Mouse (Mus musculus): ENCODE measurements around the gene Lck. TPM values are rescaled to one million over a fixed set of nuclear protein-coding genes. Genes with fewer than 3 reads are reported as not detected.

Gene Lck
- polyA plus RNA-seq, 1 experiment from 2014 or later: 9.2 TPM

DNA sequence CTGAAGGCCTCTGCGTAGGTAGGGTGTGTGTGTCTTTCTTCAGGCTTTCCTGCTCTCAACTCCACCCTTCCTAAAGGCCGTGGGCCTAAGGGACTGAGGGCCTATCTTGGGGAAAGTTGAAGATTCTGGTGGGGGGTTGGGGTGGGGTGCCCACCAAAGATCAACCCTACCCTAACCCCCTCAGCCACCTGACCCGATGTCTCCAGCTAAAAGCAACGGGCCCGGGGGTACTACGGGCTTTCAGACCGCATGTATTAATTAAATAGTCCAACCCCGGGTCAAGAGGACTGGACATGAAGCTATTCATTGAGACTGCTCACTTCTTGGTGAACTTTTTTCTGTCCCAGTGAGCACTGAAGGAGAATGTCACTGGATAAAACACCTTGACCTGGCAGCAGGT is 73.4 kb downstream of the Lck start:
- ATAC-seq (replicated peaks): no peak
- H3K4me1 ChIP-seq: peaks cover 20% of the 10 kb centered on the region
- no peaks in the 10 kb centered on the region for H3K9me3 ChIP-seq
- H3K27me3 ChIP-seq: no peaks in the 10 kb centered on the region
- no peaks in the 10 kb centered on the region for H3K36me3 ChIP-seq
- H3K4me2 ChIP-seq (replicated peaks): peak overlapping the region; percentile 65
- no peak overlapping the region for H3K9ac ChIP-seq (replicated peaks)
- 81% methylated on average over 8 of the region's 8 CpGs for WGBS
- peak overlapping the region; percentile 47; the same call in 1 of the 2 replicates for H3K4me3 ChIP-seq
- H3K27ac ChIP-seq (replicated peaks): no peak overlapping the region

DNA sequence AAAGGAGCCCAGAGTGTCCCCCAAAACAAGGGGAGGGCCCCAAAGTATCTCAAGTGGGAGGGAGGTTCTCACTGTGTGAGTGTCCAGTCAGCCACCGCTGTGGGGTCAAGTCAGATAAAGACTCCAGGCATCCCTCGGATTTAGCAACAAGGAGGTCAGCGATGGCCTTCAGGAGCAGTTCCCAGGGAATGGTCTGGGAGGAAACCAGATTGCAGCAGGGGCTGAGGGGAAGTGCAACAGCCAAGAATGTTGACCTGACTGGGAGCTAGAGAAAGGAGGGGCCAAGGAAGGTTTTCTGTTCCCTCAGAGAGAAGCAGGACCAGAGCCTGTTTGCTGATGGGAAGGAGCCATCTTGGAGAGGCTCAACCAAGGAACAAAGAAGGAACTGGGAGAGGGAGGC is 74.5 kb downstream of the Lck start:
- Histone ChIP-seq H3K36me3 (no peaks in the 10 kb centered on the region), H3K9ac (replicated peaks) (no peak overlapping the region), H3K4me3 (no peak overlapping the region), H3K4me1 (peaks cover 20% of the 10 kb centered on the region), H3K27me3 (no peaks in the 10 kb centered on the region), H3K27ac (replicated peaks) (no peak overlapping the region), H3K9me3 (no peaks in the 10 kb centered on the region), H3K4me2 (replicated peaks) (no peak overlapping the region)
- ATAC-seq (replicated peaks): no peak
- 90% methylated on average over 3 of the region's 3 CpGs for WGBS

Small RNA genes lying within 50 kb of the gene (microRNA-seq; reads per million reads assigned to microRNA genes)
- not detected for gene Mir8119

Other genes with a start within 250 kb of the Lck start
- 434 and 436 TPM in 2 replicates for gene Rbbp4, start 238.3 kb downstream of the Lck start, polyA plus RNA-seq (2015; fragmentation: Nextera tagmentation; extraction: Ambion mirVana)
- 28.7 and 29.1 TPM in 2 replicates for gene Zbtb8os, start 237.9 kb downstream of the Lck start, polyA plus RNA-seq (2015; fragmentation: Nextera tagmentation; extraction: Ambion mirVana)
- 16.1 and 17.8 TPM in 2 replicates for gene Zbtb8a, start 195.5 kb downstream of the Lck start, polyA plus RNA-seq (2015; fragmentation: Nextera tagmentation; extraction: Ambion mirVana)
- 7.3 and 7.5 TPM in 2 replicates for gene Zbtb8b, start 132.8 kb downstream of the Lck start, polyA plus RNA-seq (2015; fragmentation: Nextera tagmentation; extraction: Ambion mirVana)
- 41.6 and 42.7 TPM in 2 replicates for gene Bsdc1, start 112.1 kb downstream of the Lck start, polyA plus RNA-seq (2015; fragmentation: Nextera tagmentation; extraction: Ambion mirVana)
- gene Tssk3, start 82.6 kb downstream of the Lck start, polyA plus RNA-seq (2015; fragmentation: Nextera tagmentation; extraction: Ambion mirVana): 0.34 TPM in 1 of 2 replicates, not detected in the other
- 0.61 TPM in 1 of 2 replicates, not detected in the other for gene Fam229a, start 82.5 kb downstream of the Lck start, polyA plus RNA-seq (2015; fragmentation: Nextera tagmentation; extraction: Ambion mirVana)
- 2,102 and 2,181 TPM in 2 replicates for gene Marcksl1, start 60.1 kb downstream of the Lck start, polyA plus RNA-seq (2015; fragmentation: Nextera tagmentation; extraction: Ambion mirVana)
- gene Hdac1, start 30.9 kb downstream of the Lck start, polyA plus RNA-seq (2015; fragmentation: Nextera tagmentation; extraction: Ambion mirVana): 119 and 130 TPM in 2 replicates
- 0.25 and 0.41 TPM in 2 replicates for gene Fam167b, start 4.9 kb upstream of the Lck start, polyA plus RNA-seq (2015; fragmentation: Nextera tagmentation; extraction: Ambion mirVana)
- 223 and 225 TPM in 2 replicates for gene Eif3i, start 27.0 kb upstream of the Lck start, polyA plus RNA-seq (2015; fragmentation: Nextera tagmentation; extraction: Ambion mirVana)
- gene Tmem234, start 27.0 kb upstream of the Lck start, polyA plus RNA-seq (2015; fragmentation: Nextera tagmentation; extraction: Ambion mirVana): 160 and 165 TPM in 2 replicates
- 3.5 and 3.7 TPM in 2 replicates for gene Dcdc2b, start 40.6 kb upstream of the Lck start, polyA plus RNA-seq (2015; fragmentation: Nextera tagmentation; extraction: Ambion mirVana)
- gene Iqcc, start 45.5 kb upstream of the Lck start, polyA plus RNA-seq (2015; fragmentation: Nextera tagmentation; extraction: Ambion mirVana): 31.4 and 32.5 TPM in 2 replicates
- gene Ccdc28b, start 50.3 kb upstream of the Lck start, polyA plus RNA-seq (2015; fragmentation: Nextera tagmentation; extraction: Ambion mirVana): 119 and 124 TPM in 2 replicates
- gene Txlna, start 67.4 kb upstream of the Lck start, polyA plus RNA-seq (2015; fragmentation: Nextera tagmentation; extraction: Ambion mirVana): 64.7 and 68.3 TPM in 2 replicates
- 14.7 and 17.5 TPM in 2 replicates for gene Kpna6, start 99.1 kb upstream of the Lck start, polyA plus RNA-seq (2015; fragmentation: Nextera tagmentation; extraction: Ambion mirVana)
- gene Tmem39b, start 123.2 kb upstream of the Lck start, polyA plus RNA-seq (2015; fragmentation: Nextera tagmentation; extraction: Ambion mirVana): 19.4 and 19.6 TPM in 2 replicates
- gene Khdrbs1, start 168.7 kb upstream of the Lck start, polyA plus RNA-seq (2015; fragmentation: Nextera tagmentation; extraction: Ambion mirVana): 175 and 187 TPM in 2 replicates
- 315 and 320 TPM in 2 replicates for gene Ptp4a2, start 237.6 kb upstream of the Lck start, polyA plus RNA-seq (2015; fragmentation: Nextera tagmentation; extraction: Ambion mirVana)